Mouse (Mus musculus) duodenum, adult 2 months (tissue): ENCODE data around the gene Il17re. TPM values are rescaled to one million over a fixed set of nuclear protein-coding genes. Genes with fewer than 3 reads are reported as not detected.

Experiments used
- polyA plus RNA-seq: library from polyadenylated mRNA; depleted of rRNA; stranded (reverse); fragments of >200 nt; gene quantifications from 2 replicates; pipeline ENCODE4 v1.2.3, GENCODE M21; 2012; ENCODE audit warnings: low replicate concordance; rRNA removed

The Il17re gene
- 4.0 and 14.6 TPM in 2 replicates for polyA plus RNA-seq

GRCm38 (mm10) chr6:113457952-113458534 is at the start of gene Il17re:
Il17re (plus strand) TSS chr6:113458484.

GRCm38 (mm10) chr6:113419199-113419587 is 39.1 kb upstream of the Il17re start, which contains the start of gene Rpusd3:
Rpusd3 (minus strand) TSS chr6:113419340.

GRCm38 (mm10) chr6:113435664-113436205 is 22.5 kb upstream of the Il17re start, which contains the start of gene Cidec:
Cidec (minus strand) TSS chr6:113435760.

GRCm38 (mm10) chr6:113442442-113443090 is 15.7 kb upstream of the Il17re start, which contains the start of gene Jagn1:
Jagn1 (plus strand) TSS chr6:113442569.

GRCm38 (mm10) chr6:113471297-113471936 is 13.1 kb downstream of the Il17re start, which contains the start of gene Il17rc:
Il17rc (plus strand) TSS chr6:113471427.

GRCm38 (mm10) chr6:113483100-113483615 is 24.9 kb downstream of the Il17re start, which contains the start of gene Creld1:
Creld1 (plus strand) TSS chr6:113483297.

DNA sequence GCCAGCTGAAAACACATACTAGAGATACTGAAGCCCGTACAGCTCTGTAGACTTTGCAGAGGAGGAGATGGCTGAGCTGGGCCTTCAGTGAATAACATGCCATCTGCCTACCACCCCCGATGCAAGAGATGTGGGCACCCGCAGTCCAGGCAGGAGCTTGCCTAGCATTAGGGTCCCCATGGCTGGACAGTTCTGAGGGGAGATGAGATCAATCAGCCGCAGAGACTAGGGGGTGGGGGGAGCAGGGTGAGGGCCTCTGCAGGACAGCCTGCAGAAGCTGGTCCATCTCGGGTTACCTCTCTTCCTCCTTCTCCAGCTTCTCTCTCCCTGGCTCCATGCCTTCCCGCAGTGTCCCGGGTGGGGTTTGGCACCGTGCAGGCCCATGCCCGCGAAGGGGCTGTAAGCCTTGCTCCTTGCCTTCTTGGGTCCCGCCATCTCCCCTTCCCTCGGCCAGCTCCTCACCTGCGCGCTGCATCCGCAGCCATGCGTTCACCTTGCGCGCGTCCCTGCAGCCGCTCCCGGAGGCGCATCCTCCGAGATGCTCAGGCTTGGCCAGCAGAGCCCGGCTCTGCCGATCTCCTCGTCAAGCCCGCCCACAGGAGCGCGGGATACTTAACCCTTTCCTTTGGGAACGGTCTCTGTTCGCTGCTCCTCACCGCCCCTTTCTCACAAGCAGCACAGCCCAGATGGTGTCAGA is 43.3 kb downstream of the Il17re start, which contains the start of gene Prrt3:
Prrt3 (minus strand) TSS at position 544 of the 697 bp plus-strand sequence.

Other genes starting within 250 kb of the Il17re start
- gene Mtmr14, start 220.6 kb upstream of the Il17re start, polyA plus RNA-seq: 47.0 and 65.2 TPM in 2 replicates
- gene Cpne9, start 176.2 kb upstream of the Il17re start, polyA plus RNA-seq: not detected in 2 replicates
- gene Brpf1, start 151.3 kb upstream of the Il17re start, polyA plus RNA-seq: 6.7 and 11.1 TPM in 2 replicates
- 8.0 and 11.7 TPM in 2 replicates for gene Ogg1, start 131.5 kb upstream of the Il17re start, polyA plus RNA-seq
- gene Camk1, start 114.5 kb upstream of the Il17re start, polyA plus RNA-seq: 18.2 and 19.5 TPM in 2 replicates
- gene Tada3, start 80.6 kb upstream of the Il17re start, polyA plus RNA-seq: 15.6 and 22.6 TPM in 2 replicates
- gene Arpc4, start 80.4 kb upstream of the Il17re start, polyA plus RNA-seq: 67.3 and 119 TPM in 2 replicates
- gene Ttll3, start 69.2 kb upstream of the Il17re start, polyA plus RNA-seq: 8.6 and 11.1 TPM in 2 replicates
- gene Rpusd3, start 39.1 kb upstream of the Il17re start, polyA plus RNA-seq: 84.5 and 129 TPM in 2 replicates
- gene Cidec, start 22.7 kb upstream of the Il17re start, polyA plus RNA-seq: 128 and 320 TPM in 2 replicates
- 30.9 and 44.6 TPM in 2 replicates for gene Jagn1, start 15.9 kb upstream of the Il17re start, polyA plus RNA-seq
- 244 and 628 TPM in 2 replicates for gene Il17rc, start 12.9 kb downstream of the Il17re start, polyA plus RNA-seq
- gene Creld1, start 24.8 kb downstream of the Il17re start, polyA plus RNA-seq: 7.6 and 8.4 TPM in 2 replicates
- 0.04 and 0.15 TPM in 2 replicates for gene Prrt3, start 43.4 kb downstream of the Il17re start, polyA plus RNA-seq
- gene Emc3, start 73.2 kb downstream of the Il17re start, polyA plus RNA-seq: 18.4 and 21.6 TPM in 2 replicates
- gene Fancd2, start 73.2 kb downstream of the Il17re start, polyA plus RNA-seq: 0.89 and 1.6 TPM in 2 replicates
- gene Fancd2os, start 142.2 kb downstream of the Il17re start, polyA plus RNA-seq: not detected in 2 replicates
- gene Brk1, start 146.3 kb downstream of the Il17re start, polyA plus RNA-seq: 67.1 and 90.7 TPM in 2 replicates
- gene Vhl, start 165.5 kb downstream of the Il17re start, polyA plus RNA-seq: 5.1 and 7.9 TPM in 2 replicates
- gene Irak2, start 180.0 kb downstream of the Il17re start, polyA plus RNA-seq: 40.6 and 58.1 TPM in 2 replicates
- 13.8 and 16.6 TPM in 2 replicates for gene Tatdn2, start 238.6 kb downstream of the Il17re start, polyA plus RNA-seq